ENCODE assay signal across 28 mouse cellular contexts in the genomic region with DNA sequence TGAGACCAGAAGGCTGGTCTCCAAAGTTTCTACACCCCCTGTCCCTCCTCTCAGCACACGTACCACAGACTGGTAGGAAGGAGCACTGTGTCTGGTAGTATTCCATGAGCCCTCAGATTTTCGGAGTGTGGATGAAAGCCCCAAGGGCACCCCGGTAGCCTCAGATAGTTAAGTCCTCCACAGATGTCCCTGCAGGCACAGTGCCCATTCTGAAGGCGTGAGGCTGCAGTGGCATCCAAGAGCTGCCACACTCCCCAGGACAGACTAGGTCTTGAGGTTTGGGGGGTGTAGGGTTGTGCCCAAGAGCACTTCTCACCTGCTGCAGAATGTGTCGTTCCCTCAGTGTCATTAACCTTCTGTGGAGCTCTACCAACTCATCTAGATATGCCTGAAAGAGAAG.
DNase-seq lines count a peak whose midpoint lies in the region; ATAC-seq and TF ChIP-seq lines count a peak whose summit lies in the region.
"Had no signal": no experiment of that assay in that cellular context is flagged by ENCODE, and none has a peak within 500 bp of the region (broad histone marks: within the 10 kb centered on the region; RNA-seq: fewer than 3 reads in every experiment).

No protein-coding gene starts in this region.

- no peak overlapping the region for H3K4me2 ChIP-seq in intestine, embryonic 15.5 days (replicated peaks)
- no peak overlapping the region for H3K4me2 ChIP-seq in hindbrain, embryonic 14.5 days (replicated peaks)
- H3K4me2 ChIP-seq: embryonic facial prominence, embryonic 15.5 days; forebrain, embryonic 13.5 days; heart, embryonic 13.5 days; limb, embryonic 12.5 days; liver, embryonic 15.5 days; lung, embryonic 14.5 days; midbrain, embryonic 11.5 days; stomach, embryonic 15.5 days had no signal

- H3K4me1 ChIP-seq in cerebellum, adult 2 months (ENCODE audit: control insufficient read depth, insufficient read depth, low read length) = peaks cover 12% of the 10 kb centered on the region
- H3K4me1 ChIP-seq in intestine, embryonic 15.5 days (replicated peaks) = no peaks in the 10 kb centered on the region
- H3K4me1 ChIP-seq in hindbrain, embryonic 14.5 days (replicated peaks; ENCODE audit: control insufficient read depth, insufficient read depth, low read length) = peaks cover 14% of the 10 kb centered on the region
- H3K4me1 ChIP-seq: liver, embryonic 15.5 days had no signal

- DNase-seq in cerebellum, postnatal 4 days (ENCODE audit: low spot score in 2 of 2) = no peak
- peak; percentile 68 to 77 for DNase-seq in cerebellum, adult 2 months
- DNase-seq in cerebellum, postnatal 14 days = peak; percentile 50 to 61
- no peak for DNase-seq in hindbrain, embryonic 14.5 days (ENCODE audit: low spot score)
- no peak for DNase-seq in embryo, embryonic 11 days
- DNase-seq: adrenal gland, postnatal 10 days; heart, postnatal 10 days; kidney, adult 8-10 months; kidney, postnatal 4 days; lung, embryonic 14.5 days; lung, postnatal 14 days; right cerebral cortex, postnatal 25 days; thymus, postnatal 14 days had no signal

- no peak for TF ChIP-seq CTCF in cerebellum, adult 2 months (IDR thresholded peaks at IDR 0.05; ENCODE audit: borderline replicate concordance, insufficient read depth, low read depth, low read length)

- ATAC-seq in cerebellum, adult (ENCODE audit: insufficient number of reproducible peaks, low FRiP score, low TSS enrichment) = 0 out of 2 replicates have a peak, but pooled peaks have one; percentile 39
- ATAC-seq in intestine, embryonic 15.5 days = no peak
- no peak for ATAC-seq in hindbrain, embryonic 14.5 days (ENCODE audit: low FRiP score)
- ATAC-seq: forebrain, embryonic 13.5 days; hindbrain, postnatal 0 days; intestine, embryonic 16.5 days; midbrain, embryonic 16.5 days had no signal

- no peak for TF ChIP-seq POLR2A in cerebellum, adult 2 months (IDR thresholded peaks at IDR 0.05; ENCODE audit: borderline replicate concordance, insufficient read depth, low read length)

- 8% methylated on average over 5 of the region's 5 CpGs for WGBS in cerebellum, adult 2 months
- WGBS in intestine, embryonic 15.5 days = 88% methylated on average over 5 of the region's 5 CpGs
- 90% methylated on average over 5 of the region's 5 CpGs for WGBS in hindbrain, embryonic 14.5 days

- no peak overlapping the region for H3K9ac ChIP-seq in intestine, embryonic 15.5 days
- H3K9ac ChIP-seq in hindbrain, embryonic 14.5 days = no peak overlapping the region
- H3K9ac ChIP-seq: embryonic facial prominence, embryonic 15.5 days; forebrain, embryonic 13.5 days; heart, embryonic 13.5 days; limb, embryonic 12.5 days; liver, embryonic 15.5 days; lung, embryonic 14.5 days; stomach, embryonic 15.5 days had no signal

- no peaks in the 10 kb centered on the region for H3K36me3 ChIP-seq in intestine, embryonic 15.5 days
- peaks cover 21% of the 10 kb centered on the region for H3K36me3 ChIP-seq in hindbrain, embryonic 14.5 days (replicated peaks; ENCODE audit: control insufficient read depth, insufficient read depth)
- H3K36me3 ChIP-seq: embryonic facial prominence, embryonic 15.5 days; stomach, embryonic 15.5 days had no signal

- H3K9me3 ChIP-seq in intestine, embryonic 15.5 days = no peaks in the 10 kb centered on the region
- H3K9me3 ChIP-seq in hindbrain, embryonic 14.5 days (ENCODE audit: control insufficient read depth, low read length) = no peaks in the 10 kb centered on the region
- H3K9me3 ChIP-seq: embryonic facial prominence, embryonic 10.5 days; embryonic facial prominence, embryonic 15.5 days; forebrain, embryonic 13.5 days; heart, embryonic 13.5 days; limb, embryonic 12.5 days; liver, embryonic 15.5 days; stomach, embryonic 15.5 days had no signal

- no peak overlapping the region for H3K4me3 ChIP-seq in cerebellum, adult 2 months (replicated peaks; ENCODE audit: insufficient read depth, low read depth, low read length)
- H3K4me3 ChIP-seq in intestine, embryonic 15.5 days (replicated peaks) = no peak overlapping the region
- no peak overlapping the region for H3K4me3 ChIP-seq in hindbrain, embryonic 14.5 days (replicated peaks; ENCODE audit: low read length)
- H3K4me3 ChIP-seq: embryonic facial prominence, embryonic 10.5 days; embryonic facial prominence, embryonic 15.5 days; forebrain, embryonic 13.5 days; heart, embryonic 13.5 days; limb, embryonic 12.5 days; liver, embryonic 15.5 days; stomach, embryonic 15.5 days had no signal

- H3K27ac ChIP-seq in cerebellum, adult 2 months (ENCODE audit: insufficient read depth, low read length) = no peak overlapping the region
- no peak overlapping the region for H3K27ac ChIP-seq in intestine, embryonic 15.5 days
- no peak overlapping the region for H3K27ac ChIP-seq in hindbrain, embryonic 14.5 days
- H3K27ac ChIP-seq: embryonic facial prominence, embryonic 10.5 days; embryonic facial prominence, embryonic 15.5 days; forebrain, embryonic 13.5 days; heart, embryonic 13.5 days; hindbrain, postnatal 0 days; kidney, postnatal 0 days; limb, embryonic 12.5 days; liver, embryonic 15.5 days; stomach, embryonic 15.5 days had no signal

- H3K27me3 ChIP-seq in cerebellum, adult 2 months (ENCODE audit: control insufficient read depth, insufficient read depth, low read length) = no peaks in the 10 kb centered on the region
- H3K27me3 ChIP-seq in intestine, embryonic 15.5 days (replicated peaks) = no peaks in the 10 kb centered on the region
- no peaks in the 10 kb centered on the region for H3K27me3 ChIP-seq in hindbrain, embryonic 14.5 days (ENCODE audit: control insufficient read depth, insufficient read depth, low read length)
- H3K27me3 ChIP-seq: CH12.LX; embryonic facial prominence, embryonic 15.5 days; forebrain, embryonic 13.5 days; heart, embryonic 13.5 days; limb, embryonic 12.5 days; liver, embryonic 15.5 days; stomach, embryonic 15.5 days had no signal

Comparison
In these comparisons a context has a peak if more than half of its experiments do, and no peak if none do; other contexts are left out.
1. DNase-seq: peak in cerebellum, adult 2 months (2 of 2) and cerebellum, postnatal 14 days (2 of 2); none in cerebellum, postnatal 4 days (0 of 2), hindbrain, embryonic 14.5 days (single experiment) and embryo, embryonic 11 days (single experiment).